Mouse (Mus musculus) layer of hippocampus, adult 9-11 months (tissue): ENCODE data around the gene Strn4.

ENCODE experiments used
- DNase-seq: peaks from one replicate; pipeline ENCODE4 v3.0.0; 2022

Strn4 gene

GRCm38 (mm10) chr7:16879796-16880547 is 64.3 kb downstream of the Strn4 start:
- peak; percentile 83 for DNase-seq

- no peak for DNase-seq
Measured at GRCm38 (mm10) chr7:16880615-16881014, 64.9 kb downstream of the Strn4 start.

GRCm38 (mm10) chr7:16883162-16883561 is 67.5 kb downstream of the Strn4 start:
- DNase-seq = no peak

- no peak for DNase-seq
Measured at GRCm38 (mm10) chr7:16884334-16884733, 68.6 kb downstream of the Strn4 start.

GRCm38 (mm10) chr7:16885271-16885776 is 69.6 kb downstream of the Strn4 start:
- DNase-seq = no peak

GRCm38 (mm10) chr7:16885905-16886304 is 70.2 kb downstream of the Strn4 start:
- no peak for DNase-seq
